Mouse (Mus musculus) MEL (cell line): ENCODE results near the gene Ints12.

Source experiments
- MAFK ChIP-seq: IDR thresholded peaks from 2 replicates; pipeline ENCODE4 v1.6.1; 2011; ENCODE audit warnings: low read depth, mild to moderate bottlenecking, low read length, improper control_type of control experiment, borderline replicate concordance
- TBP ChIP-seq: IDR thresholded peaks from 2 replicates; pipeline ENCODE4 v1.8.0; 2011; ENCODE audit warnings: low read depth, low read length, improper control_type of control experiment
- UBTF ChIP-seq: IDR thresholded peaks from 2 replicates; pipeline ENCODE4 v1.6.1; 2012; ENCODE audit warnings: low read depth, mild to moderate bottlenecking, inconsistent platforms, low read length, improper control_type of control experiment, moderate library complexity, borderline replicate concordance; ENCODE audit not compliant: insufficient read depth

- TF ChIP-seq TBP (no peak), UBTF (no peak), MAFK (no peak)
Observed at GRCm38 (mm10) chr3:133153629-133154028, 62.0 kb downstream of the Ints12 start.
